In genomic region chr19:16871192-16871760, GRCm38 (mm10) we compare ENCODE assay signal across 15 mouse cellular contexts. TPM values are rescaled to one million over a fixed set of nuclear protein-coding genes. Genes with fewer than 3 reads are reported as not detected.
DNase-seq lines count a peak whose midpoint lies in the region; ATAC-seq and TF ChIP-seq lines count a peak whose summit lies in the region.
"Had no signal": no experiment of that assay in that cellular context is flagged by ENCODE, and none has a peak within 500 bp of the region (broad histone marks: within the 10 kb centered on the region; RNA-seq: fewer than 3 reads in every experiment).

No protein-coding gene starts in this region.

- H3K9ac ChIP-seq in heart, postnatal 0 days (replicated peaks; ENCODE audit: low read depth, low read length), result no peak overlapping the region
- no peak overlapping the region for H3K9ac ChIP-seq in neural tube, embryonic 15.5 days (replicated peaks)
- H3K9ac ChIP-seq in embryonic facial prominence, embryonic 15.5 days, result no peak overlapping the region
- H3K9ac ChIP-seq in neural tube, embryonic 11.5 days (ENCODE audit: low read length), result no peak overlapping the region
- H3K9ac ChIP-seq: liver, embryonic 14.5 days had no signal

- H3K4me3 ChIP-seq in heart, postnatal 0 days (ENCODE audit: low read depth, low read length), result peak overlapping the region; percentile 44; the same call in 1 of the 2 replicates
- no peak overlapping the region for H3K4me3 ChIP-seq in neural tube, embryonic 15.5 days (replicated peaks)
- H3K4me3 ChIP-seq in embryonic facial prominence, embryonic 15.5 days (replicated peaks), result 0 out of 2 replicates have a peak overlapping the region, but pooled peaks have one; percentile 11
- H3K4me3 ChIP-seq in neural tube, embryonic 11.5 days (ENCODE audit: low read depth, low read length), result no peak overlapping the region

- DNase-seq in heart, postnatal 0 days (ENCODE audit: low spot score), result no peak
- no peak for DNase-seq in heart, postnatal 25 days (ENCODE audit: low spot score)
- peak; percentile 63 for DNase-seq in neural tube, embryonic 10.5 days (ENCODE audit: extremely low spot score, low spot score)
- peak; percentile 56 for DNase-seq in neural tube, embryonic 11.5 days (ENCODE audit: low spot score)
- no peak for DNase-seq in adrenal gland, postnatal 14 days
- DNase-seq: adrenal gland, postnatal 10 days had no signal

- no peak for ATAC-seq in heart, postnatal 0 days (ENCODE audit: insufficient read depth, low read depth)
- ATAC-seq in neural tube, embryonic 15.5 days (ENCODE audit: low FRiP score), result no peak
- no peak for ATAC-seq in embryonic facial prominence, embryonic 15.5 days (ENCODE audit: insufficient number of reproducible peaks, low FRiP score, low TSS enrichment, low read depth)
- no peak for ATAC-seq in neural tube, embryonic 11.5 days (ENCODE audit: insufficient read depth, low FRiP score, low TSS enrichment)
- no peak for ATAC-seq in activated CD4-positive, CD25-positive, alpha-beta regulatory T cell, adult 4 months

- peak overlapping the region; percentile 11; the same call in 1 of the 2 replicates for H3K4me2 ChIP-seq in heart, postnatal 0 days (ENCODE audit: low read depth, low read length)
- no peak overlapping the region for H3K4me2 ChIP-seq in neural tube, embryonic 15.5 days
- no peak overlapping the region for H3K4me2 ChIP-seq in embryonic facial prominence, embryonic 15.5 days (replicated peaks)
- no peak overlapping the region for H3K4me2 ChIP-seq in neural tube, embryonic 11.5 days (ENCODE audit: low read depth)

- 2% methylated on average over 24 of the region's 24 CpGs for WGBS in heart, postnatal 0 days
- under 1% methylated on average over 24 of the region's 24 CpGs for WGBS in neural tube, embryonic 15.5 days
- WGBS in embryonic facial prominence, embryonic 15.5 days, result under 1% methylated on average over 24 of the region's 24 CpGs
- under 1% methylated on average over 24 of the region's 24 CpGs for WGBS in neural tube, embryonic 11.5 days

- no peak for TF ChIP-seq CTCF in heart, postnatal 0 days (IDR thresholded peaks at IDR 0.05; ENCODE audit: low read depth)

- H3K27me3 ChIP-seq in heart, postnatal 0 days (ENCODE audit: control insufficient read depth, insufficient read depth, low read length), result peaks cover 85% of the 10 kb centered on the region
- peaks cover 89% of the 10 kb centered on the region for H3K27me3 ChIP-seq in neural tube, embryonic 15.5 days (replicated peaks)
- H3K27me3 ChIP-seq in embryonic facial prominence, embryonic 15.5 days, result peaks cover 82% of the 10 kb centered on the region
- H3K27me3 ChIP-seq in neural tube, embryonic 11.5 days (ENCODE audit: control insufficient read depth, insufficient read depth, low read length), result peaks cover 90% of the 10 kb centered on the region
- H3K27me3 ChIP-seq: CH12.LX had no signal

- no peaks in the 10 kb centered on the region for H3K9me3 ChIP-seq in heart, postnatal 0 days (replicated peaks; ENCODE audit: control insufficient read depth, low read length)
- no peaks in the 10 kb centered on the region for H3K9me3 ChIP-seq in neural tube, embryonic 15.5 days (replicated peaks)
- no peaks in the 10 kb centered on the region for H3K9me3 ChIP-seq in embryonic facial prominence, embryonic 15.5 days (replicated peaks)
- H3K9me3 ChIP-seq in neural tube, embryonic 11.5 days (ENCODE audit: control insufficient read depth, low read length), result no peaks in the 10 kb centered on the region

- no peak for TF ChIP-seq EP300 in heart, postnatal 0 days (IDR thresholded peaks at IDR 0.05; ENCODE audit: low read depth)

- H3K4me1 ChIP-seq in heart, postnatal 0 days (ENCODE audit: control insufficient read depth, insufficient read depth), result 0 out of 2 replicates have a peak, but pooled peaks cover 11% of the 10 kb centered on the region
- H3K4me1 ChIP-seq in neural tube, embryonic 15.5 days, result peaks cover 42% of the 10 kb centered on the region
- peaks cover 53% of the 10 kb centered on the region for H3K4me1 ChIP-seq in embryonic facial prominence, embryonic 15.5 days
- H3K4me1 ChIP-seq in neural tube, embryonic 11.5 days (ENCODE audit: control insufficient read depth, insufficient read depth, low read length), result peaks cover 17% of the 10 kb centered on the region

- no peaks in the 10 kb centered on the region for H3K36me3 ChIP-seq in heart, postnatal 0 days (replicated peaks; ENCODE audit: control insufficient read depth, insufficient read depth, low read length)
- no peaks in the 10 kb centered on the region for H3K36me3 ChIP-seq in neural tube, embryonic 15.5 days
- H3K36me3 ChIP-seq in embryonic facial prominence, embryonic 15.5 days, result no peaks in the 10 kb centered on the region
- H3K36me3 ChIP-seq in neural tube, embryonic 11.5 days (ENCODE audit: control insufficient read depth, insufficient read depth, low read length), result no peaks in the 10 kb centered on the region

- H3K27ac ChIP-seq in heart, postnatal 0 days (ENCODE audit: low read depth), result no peak overlapping the region
- no peak overlapping the region for H3K27ac ChIP-seq in neural tube, embryonic 15.5 days (replicated peaks)
- H3K27ac ChIP-seq in embryonic facial prominence, embryonic 15.5 days (replicated peaks), result no peak overlapping the region
- no peak overlapping the region for H3K27ac ChIP-seq in neural tube, embryonic 11.5 days (ENCODE audit: low read depth, low read length)
- H3K27ac ChIP-seq: liver, embryonic 14.5 days had no signal

- intact Hi-C loops in heart, postnatal 25 days (cut with DNase I), result no loop called here

RNA-seq across cellular contexts. Expression of gene Foxb2, which starts 2.3 kb away (rescaled TPM):
- not detected in 2 replicates for total RNA-seq in heart, postnatal 0 days (2014; rRNA removed; ENCODE audit: low replicate concordance)
- polyA plus RNA-seq in heart, postnatal 0 days (2015; fragmentation: Nextera tagmentation; extraction: Ambion mirVana), result not detected in 2 replicates
- not detected for total RNA-seq in heart, postnatal 25 days (2021)
- polyA plus RNA-seq in neural tube, embryonic 15.5 days (2015; fragmentation: Nextera tagmentation; extraction: Ambion mirVana), result not detected in 2 replicates
- polyA plus RNA-seq in embryonic facial prominence, embryonic 15.5 days (2015; fragmentation: Nextera tagmentation; extraction: Ambion mirVana), result 0.15 and 0.18 TPM in 2 replicates
- 0.16 TPM in 1 of 2 replicates, not detected in the other for polyA plus RNA-seq in neural tube, embryonic 11.5 days (2014; fragmentation: Nextera tagmentation; extraction: Ambion mirVana)
- polyA plus RNA-seq in activated CD4-positive, CD25-positive, alpha-beta regulatory T cell, adult 4 months (2017; shearing (Covaris generic)), result not detected
- total RNA-seq in adrenal gland, postnatal 14 days (2021), result not detected in 2 replicates
- total RNA-seq: adrenal gland, postnatal 10 days; CH12.LX had no signal
- polyA plus RNA-seq: frontal cortex, adult 2 months; kidney, embryonic 16.5 days; liver, embryonic 14.5 days; small intestine, adult 2 months; urinary bladder, adult 2 months had no signal

Comparison
In these comparisons a context has a peak if more than half of its experiments do, and no peak if none do; other contexts are left out.
1. DNase-seq: peak in neural tube, embryonic 10.5 days (single experiment) and neural tube, embryonic 11.5 days (single experiment); none in heart, postnatal 0 days (single experiment), heart, postnatal 25 days (single experiment) and adrenal gland, postnatal 14 days (single experiment).
2. H3K4me3 ChIP-seq: peak in heart, postnatal 0 days (single experiment) and embryonic facial prominence, embryonic 15.5 days (single experiment); none in neural tube, embryonic 15.5 days (single experiment) and neural tube, embryonic 11.5 days (single experiment).